Mouse (Mus musculus) ovary, postnatal 10 days (tissue): ENCODE results near the gene Sh2d1b1.

Experiments
- DNase-seq: peaks from one replicate; pipeline ENCODE4 v3.0.0; 2022; ENCODE audit warnings: low spot score

Sh2d1b1 gene

DNA sequence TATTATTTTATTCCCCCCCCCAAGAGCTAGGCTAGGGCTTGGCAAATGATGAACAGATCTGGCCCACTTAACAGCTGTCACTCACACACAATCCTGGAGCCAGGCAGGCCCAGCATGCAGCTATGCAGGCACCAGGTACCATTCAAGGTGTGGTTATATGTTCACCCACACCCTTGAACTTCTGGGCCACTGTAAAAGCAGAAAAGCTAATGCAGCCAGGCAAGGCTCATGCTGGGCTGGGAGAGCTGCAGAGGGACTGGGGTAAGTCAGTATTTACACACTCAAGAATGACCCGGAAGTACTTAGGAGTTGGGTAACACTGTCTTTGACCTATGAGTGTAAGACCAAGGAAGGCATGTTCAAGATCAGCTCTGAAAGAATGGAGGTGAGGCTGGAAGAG lies 47.2 kb downstream of the Sh2d1b1 start:
- no peak for DNase-seq

DNA sequence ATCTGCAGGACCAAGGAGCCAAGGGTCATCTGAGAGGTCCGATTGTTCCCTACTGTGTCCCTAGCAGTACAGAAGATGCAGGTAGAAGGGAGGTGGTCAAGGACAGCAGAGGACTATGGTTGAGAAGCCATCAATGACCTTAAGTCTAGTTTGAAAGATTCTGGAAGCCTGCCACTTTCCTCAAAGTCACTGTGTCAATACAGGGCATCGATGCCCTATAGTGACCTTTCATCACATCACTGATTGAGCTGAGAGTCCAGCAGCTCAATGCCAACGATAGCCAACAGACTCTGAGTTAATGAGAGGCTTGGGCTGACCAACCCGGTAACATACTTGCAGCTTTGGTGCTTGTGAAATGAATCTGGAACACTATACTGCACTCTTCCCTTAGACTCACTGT lies 48.2 kb downstream of the Sh2d1b1 start:
- no peak for DNase-seq

DNA sequence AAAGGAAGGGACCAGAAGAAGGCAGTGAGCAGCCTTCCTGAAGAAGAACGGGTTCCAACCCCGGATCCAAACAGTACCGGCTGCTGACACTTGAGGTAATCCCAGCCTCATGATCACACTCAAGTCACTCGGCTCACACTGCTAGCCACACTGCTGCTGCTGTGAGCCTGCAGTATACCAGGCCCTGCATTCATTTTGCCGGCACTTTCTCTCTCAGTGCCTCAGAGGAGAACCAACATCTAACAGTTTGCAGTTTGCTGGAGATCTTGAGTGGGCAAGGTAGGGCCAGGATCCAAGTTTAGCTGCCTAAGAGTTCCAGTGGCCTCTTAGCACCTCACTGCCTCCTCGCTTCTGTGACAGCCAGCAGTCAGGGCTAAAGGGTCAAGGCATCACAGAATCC lies 54.8 kb downstream of the Sh2d1b1 start:
- DNase-seq = no peak

DNA sequence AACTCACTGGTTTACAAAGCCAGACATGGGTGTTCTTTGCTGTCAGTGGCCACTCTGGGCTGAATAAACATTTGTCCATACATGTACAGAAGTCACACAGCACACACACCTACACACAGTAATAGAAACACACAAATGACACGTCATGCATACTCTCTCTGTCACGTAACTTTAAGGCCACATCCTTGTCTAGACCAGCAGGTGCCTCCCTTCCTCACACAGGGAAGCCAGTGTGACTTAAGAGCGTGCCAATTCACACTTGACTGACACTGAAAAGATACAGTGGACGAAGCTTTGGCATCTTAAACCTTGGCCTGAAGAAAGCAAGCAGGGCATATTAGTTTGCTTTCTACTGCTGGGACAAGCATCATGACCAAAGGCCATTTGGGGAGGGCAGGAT lies 55.7 kb downstream of the Sh2d1b1 start:
- no peak for DNase-seq
